Mouse (Mus musculus) urinary bladder, postnatal 14 days (tissue): ENCODE data around the gene Pidd1.
A peak's percentile ranks its signal among the peaks of the same experiment; 100 is the strongest.

Experiments
- DNase-seq: peaks from one replicate; pipeline ENCODE4 v3.0.0; 2021; ENCODE audit warnings: low spot score

Pidd1 gene

GRCm38 (mm10) chr7:141443828-141444237, at the start of gene Pidd1:
Gene Pidd1 (minus strand): TSS chr7:141444025.
- DNase-seq, result peak; percentile 72

DNA sequence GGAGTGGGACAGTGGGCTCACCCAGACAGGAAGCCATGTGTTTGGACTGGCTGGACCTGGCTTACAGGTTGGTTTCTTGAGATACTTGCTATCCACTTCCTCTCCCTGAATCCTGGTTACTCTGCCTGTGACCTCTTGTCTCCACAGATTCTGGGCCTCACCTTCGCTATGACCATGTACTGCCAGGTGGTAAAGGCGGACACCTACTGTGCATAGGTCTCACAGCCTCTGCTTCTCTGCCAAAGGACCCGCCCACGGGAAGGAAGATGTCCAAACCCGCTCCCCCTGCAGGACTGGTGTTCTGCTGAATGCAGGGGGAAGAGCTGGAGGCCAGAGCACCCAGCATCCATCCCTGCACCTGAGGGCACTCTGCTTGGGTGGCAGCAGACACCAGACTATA, 48.9 kb upstream of the Pidd1 start:
- no peak for DNase-seq

- DNase-seq, result no peak
These were observed 47.3 kb upstream of the Pidd1 start for GRCm38 (mm10) chr7:141491151-141491550.

- DNase-seq, result no peak
These were observed 43.3 kb upstream of the Pidd1 start for GRCm38 (mm10) chr7:141487141-141487540.

DNA sequence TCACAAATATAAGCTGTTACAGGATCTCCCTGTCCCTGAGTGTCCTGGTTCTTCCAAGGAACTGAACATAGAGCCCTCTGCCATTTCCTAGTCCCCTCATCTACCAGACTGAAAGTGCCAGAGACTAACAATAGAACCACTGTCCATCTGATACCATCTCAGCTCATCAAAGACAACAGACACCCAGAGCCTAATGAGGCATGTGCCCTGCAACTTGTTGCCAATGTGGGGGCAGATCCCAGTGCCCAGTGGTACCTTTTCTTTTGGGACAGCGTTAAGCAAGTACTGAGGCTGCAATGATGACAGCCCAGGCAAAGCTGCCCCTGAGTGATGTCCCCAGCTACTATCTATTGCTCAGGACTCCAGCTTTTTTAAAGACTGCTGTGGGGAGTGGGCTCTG, 42.4 kb upstream of the Pidd1 start:
- DNase-seq, result no peak

GRCm38 (mm10) chr7:141485606-141486005, 41.8 kb upstream of the Pidd1 start:
- no peak for DNase-seq

DNA sequence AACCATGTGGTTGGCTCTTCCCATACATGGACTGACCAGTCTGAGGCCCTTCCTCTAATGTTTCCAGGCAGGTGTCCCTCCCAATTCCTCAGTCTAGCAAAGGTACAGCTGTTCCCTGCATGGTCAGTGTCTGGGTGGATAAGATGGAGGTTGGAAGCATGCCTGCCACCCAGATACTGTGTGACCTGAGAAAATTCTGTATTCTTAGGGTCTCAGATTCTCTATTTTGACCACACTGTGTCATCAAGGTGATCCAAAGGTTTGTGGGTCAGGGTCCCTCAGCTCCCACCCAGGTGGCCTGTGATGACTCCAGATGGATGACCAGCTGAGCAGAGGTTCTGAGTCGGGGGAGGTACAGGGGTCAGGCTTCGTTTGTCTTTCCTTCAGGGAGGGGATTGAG, 41.4 kb upstream of the Pidd1 start:
- no peak for DNase-seq

DNA sequence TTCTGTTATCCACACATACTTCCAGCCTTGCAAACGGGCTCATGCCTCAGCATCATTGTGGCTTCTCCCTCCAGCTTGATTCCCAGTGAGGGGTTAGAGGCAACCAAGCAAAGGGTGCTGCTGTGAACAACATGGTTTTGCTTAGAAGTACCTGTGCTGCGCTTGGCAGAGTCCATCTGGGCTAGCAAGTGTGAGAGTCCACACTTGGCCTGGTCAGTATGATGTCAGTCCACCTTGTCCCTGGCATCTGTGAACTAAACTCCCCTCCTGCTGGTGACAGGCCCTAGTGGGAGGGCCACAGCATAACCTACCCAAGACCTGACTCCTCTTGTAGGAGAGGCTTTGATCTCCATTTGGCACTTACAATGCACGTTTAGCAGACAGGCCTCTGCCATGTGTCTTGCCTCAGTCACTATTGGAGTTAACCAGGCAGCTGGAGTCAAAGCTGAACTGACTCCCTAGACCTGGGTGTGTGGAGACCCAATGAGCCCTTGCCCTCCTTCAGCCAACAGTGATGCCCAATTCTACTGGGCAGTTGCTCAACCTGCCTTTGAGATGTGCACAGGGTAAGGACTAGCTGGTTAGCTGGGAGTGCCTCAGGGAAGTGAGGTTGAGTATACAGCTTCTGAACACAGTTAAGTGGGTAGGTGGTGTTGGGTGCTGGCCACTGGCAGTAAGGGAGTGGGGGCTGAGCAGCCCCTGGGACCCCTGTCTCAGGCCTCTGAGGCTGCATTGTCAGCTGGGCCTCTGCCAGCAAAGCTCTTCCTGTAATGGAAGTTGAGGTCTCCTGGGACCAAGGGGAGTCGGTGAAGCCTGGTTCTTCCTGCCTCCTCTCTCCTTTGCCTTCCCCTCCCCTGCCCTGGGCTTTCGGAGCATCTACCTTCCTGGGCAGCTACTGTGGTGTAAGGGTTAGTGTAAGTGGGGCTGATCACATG, 40.6 kb upstream of the Pidd1 start:
- DNase-seq, result no peak

DNA sequence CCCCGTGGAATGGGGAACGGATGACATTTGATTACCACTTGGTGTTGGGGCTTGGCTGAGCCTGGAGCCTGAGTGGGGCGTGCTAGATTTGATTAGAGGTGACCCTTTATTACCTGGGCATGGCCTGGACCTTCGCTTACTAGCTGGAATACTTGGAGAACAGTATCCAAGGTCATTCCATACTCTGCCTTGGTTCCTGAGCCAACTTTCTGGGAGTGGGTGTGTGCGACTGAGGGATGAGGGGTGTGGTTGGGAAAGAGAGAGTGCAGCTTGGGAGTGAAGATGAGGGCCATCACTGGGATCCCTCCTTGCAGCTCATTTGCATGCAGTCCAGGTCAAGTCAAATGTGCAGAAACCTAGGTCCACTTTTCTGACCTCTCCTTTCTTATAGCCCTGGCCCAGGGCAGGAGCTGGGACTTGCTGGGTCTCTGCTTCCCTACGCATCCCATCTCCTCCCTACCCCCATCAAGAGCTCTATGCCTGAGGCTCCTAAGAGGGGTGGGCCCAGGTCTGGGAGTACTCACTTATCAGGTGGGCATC, 39.4 kb upstream of the Pidd1 start:
- DNase-seq, result no peak

GRCm38 (mm10) chr7:141482531-141483024, 38.8 kb upstream of the Pidd1 start:
- no peak for DNase-seq

GRCm38 (mm10) chr7:141481498-141482401, 37.9 kb upstream of the Pidd1 start:
- no peak for DNase-seq

DNA sequence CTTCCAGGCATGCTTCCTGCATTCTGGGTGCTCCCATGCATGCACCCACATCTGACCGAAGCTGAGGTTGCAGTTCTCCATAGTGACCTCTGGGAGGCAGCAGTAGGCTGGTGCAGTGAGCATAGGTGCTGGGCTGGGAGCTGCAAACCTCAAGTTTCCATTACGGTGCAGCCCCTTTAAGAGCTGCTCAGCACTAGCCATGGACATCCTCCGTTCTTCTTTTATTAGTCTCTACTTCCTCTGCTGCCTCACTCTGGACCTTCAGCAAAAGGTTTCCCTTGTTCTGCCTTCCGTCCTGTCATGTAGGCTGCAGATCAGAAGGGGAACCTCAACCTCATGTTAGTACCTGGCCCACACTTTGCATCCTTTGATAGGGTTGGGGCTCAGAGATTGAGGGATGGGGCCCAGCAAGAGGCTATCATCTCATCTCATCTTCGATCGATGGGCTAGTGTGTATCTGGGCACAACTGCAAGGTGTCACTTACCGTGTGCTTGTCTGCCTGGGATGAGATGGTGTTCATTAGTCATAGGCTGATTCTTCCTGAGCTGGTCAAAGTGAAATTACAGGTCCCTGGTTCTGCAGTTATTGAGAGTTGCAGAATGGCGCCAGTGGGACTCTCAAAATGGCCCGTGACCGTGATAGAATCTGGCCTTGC, 37.1 kb upstream of the Pidd1 start:
- peak; percentile 53 for DNase-seq

- DNase-seq, result no peak
These were observed 34.5 kb upstream of the Pidd1 start for GRCm38 (mm10) chr7:141478270-141478748.

DNA sequence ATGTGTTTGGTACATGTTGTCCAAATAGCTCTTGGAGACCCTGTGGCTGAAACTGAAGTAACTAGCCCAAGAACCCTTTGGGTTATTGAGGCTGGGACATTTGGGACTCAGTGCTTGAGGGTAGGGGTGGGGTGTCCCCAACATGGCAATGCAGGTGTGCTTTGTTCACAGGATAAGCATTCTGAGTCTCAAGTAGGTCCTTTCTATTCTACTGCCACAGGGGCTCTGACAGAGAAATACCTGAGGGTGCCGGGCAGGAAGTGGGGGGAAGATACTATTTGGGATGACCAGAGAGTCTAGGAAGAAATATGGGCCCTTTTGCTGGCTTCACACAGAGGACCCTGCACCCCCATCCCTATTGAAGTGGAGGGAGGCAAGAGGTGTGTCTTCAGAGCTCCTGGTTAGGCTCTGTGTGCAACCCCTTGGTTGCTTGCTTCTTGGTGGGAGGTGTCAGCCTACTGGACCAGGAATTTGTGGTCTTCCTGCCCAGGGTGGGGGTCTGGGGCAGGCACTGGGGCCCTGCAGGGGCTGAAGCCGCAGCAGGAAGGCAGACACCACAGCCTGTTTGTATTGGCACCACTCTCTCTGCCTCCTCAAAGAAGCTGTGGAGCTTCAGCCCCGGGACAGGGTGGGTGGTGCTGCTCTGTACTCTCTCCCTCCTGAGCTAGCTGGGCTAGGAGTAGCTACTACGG, 33.9 kb upstream of the Pidd1 start:
- DNase-seq, result no peak

DNA sequence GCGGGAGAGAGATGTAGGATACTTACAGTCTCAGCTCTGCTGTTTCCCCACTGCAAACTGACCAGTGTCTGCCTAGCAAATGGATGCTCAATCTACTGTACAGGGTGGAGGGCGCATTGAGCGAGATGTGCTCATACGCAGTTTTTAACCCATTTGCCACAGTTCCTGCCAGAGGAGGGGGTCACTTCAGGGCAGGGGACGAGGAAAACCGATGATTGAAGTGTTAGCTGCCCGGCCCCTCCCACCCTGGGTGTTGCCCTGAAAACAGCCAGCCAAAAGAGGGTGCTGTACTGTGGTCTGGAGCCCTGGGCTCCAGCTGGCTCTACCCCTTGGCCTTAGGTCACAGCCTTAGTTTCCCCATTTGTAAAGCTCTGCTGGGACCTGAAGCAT, 33.2 kb upstream of the Pidd1 start:
- no peak for DNase-seq

- peak; percentile 86 for DNase-seq
These were observed 32.6 kb upstream of the Pidd1 start for GRCm38 (mm10) chr7:141476226-141476980.

GRCm38 (mm10) chr7:141475805-141476158, 32.0 kb upstream of the Pidd1 start:
- DNase-seq, result no peak

DNA sequence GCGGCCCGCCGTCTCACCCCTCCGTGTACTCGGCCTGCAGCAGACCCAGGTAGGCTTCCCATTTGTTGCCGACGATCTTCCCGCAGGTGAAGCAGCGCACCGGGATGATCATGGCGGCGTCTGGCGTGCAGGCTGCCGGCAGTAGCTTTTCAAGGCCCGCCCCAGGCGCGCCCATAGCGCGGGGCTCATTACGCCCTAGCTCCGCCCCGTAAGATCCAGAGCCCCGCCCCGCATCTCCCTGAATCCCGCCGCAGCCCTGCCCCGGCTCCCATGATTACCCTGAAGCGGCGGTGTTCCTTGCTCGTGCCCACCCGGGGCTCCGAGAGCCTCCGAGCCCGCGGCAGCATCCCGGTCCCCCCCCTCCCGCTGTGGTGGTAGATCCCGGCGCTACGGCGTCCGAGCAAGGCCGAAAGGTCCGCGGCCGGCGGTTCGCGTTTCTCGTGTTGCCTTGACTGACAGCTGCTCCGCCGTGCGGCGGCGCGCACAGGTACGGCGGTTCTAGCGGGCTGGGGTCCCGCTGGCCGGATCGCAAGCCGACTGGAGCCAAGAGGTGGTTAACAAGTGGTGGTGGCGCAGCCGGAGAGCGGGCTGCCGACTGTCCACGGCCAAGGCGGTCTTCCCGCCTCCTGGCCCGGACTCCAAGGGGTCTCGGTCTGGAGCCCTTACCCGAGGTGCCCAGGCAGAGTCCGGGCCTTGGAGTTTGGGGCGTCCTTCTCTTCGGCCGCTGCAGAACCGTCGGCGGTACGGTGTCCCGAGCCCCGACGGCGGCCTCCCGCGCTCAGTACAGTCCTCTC, 31.4 kb upstream of the Pidd1 start, which contains the start of the genes Polr2l and Tspan4:
Gene Polr2l (minus strand): TSS at position 122 of the 794 bp plus-strand sequence.
Gene Tspan4 (plus strand): TSS at position 230 of the 794 bp plus-strand sequence.
- DNase-seq, result peak; percentile 85

DNA sequence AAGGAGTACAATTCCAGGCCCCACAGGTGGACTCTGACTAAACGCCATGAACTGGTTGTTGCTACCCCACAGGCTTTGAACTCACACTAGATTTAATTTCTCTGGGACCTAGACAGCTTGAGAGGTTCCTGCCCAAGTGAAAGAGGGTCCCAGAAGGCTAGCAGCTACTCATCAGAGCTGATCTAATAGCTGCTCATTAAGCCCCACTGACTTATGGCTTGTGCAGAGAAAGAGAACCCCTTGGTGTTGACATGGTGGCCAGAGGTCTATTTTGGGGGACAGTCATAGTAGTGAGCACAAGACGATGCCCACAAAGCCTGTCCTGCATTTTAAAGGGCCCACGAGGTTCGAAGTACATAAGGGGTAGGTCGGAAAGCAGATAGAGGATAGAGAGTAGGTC, 30.3 kb upstream of the Pidd1 start:
- DNase-seq, result no peak
